In the genomic region with DNA sequence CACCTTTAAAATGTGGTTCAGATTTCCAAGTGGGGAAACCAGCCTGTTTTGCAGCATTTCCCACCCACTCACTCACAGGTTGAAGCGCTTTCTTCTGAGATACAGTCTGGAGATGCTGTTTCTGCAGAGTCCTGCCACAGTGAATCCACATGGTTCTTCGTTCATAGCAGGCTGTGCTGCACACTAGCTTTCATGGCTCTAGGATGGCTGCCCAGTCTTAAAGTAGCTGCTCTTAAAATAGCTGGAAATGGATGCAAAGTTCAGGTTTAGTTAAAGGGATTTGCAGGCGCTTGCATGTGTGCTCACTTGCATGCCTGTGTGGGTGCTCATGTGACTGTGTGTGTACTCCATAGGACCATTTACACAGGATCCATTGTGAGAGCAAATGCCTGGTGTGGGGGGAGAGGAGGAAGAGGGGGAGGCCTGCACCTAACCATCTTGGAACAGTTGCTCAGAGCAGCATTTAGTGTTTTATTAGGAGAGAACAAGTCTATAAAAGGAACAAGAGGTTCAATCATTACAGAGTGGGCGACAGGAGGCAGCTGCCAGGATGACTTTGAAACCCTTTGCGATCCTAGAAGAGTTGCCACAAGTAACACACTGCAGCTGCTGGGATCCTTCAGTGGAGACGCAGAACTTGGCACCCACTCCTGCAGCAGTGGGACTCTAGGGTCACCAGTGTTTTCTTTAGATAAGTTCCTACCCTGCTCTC, we compare ENCODE assay signal across 12 mouse cellular contexts.
A peak's percentile ranks its signal among the peaks of the same experiment; 100 is the strongest.
DNase-seq lines count a peak whose midpoint lies in the region; ATAC-seq and TF ChIP-seq lines count a peak whose summit lies in the region.
"Had no signal": no experiment of that assay in that cellular context is flagged by ENCODE, and none has a peak within 500 bp of the region (broad histone marks: within the 10 kb centered on the region; RNA-seq: fewer than 3 reads in every experiment).

No protein-coding gene starts in this region.

- no peak for DNase-seq in intestine, embryonic 14.5 days (ENCODE audit: low spot score)
- DNase-seq in heart, postnatal 10 days, result peak; percentile 43 to 56
- DNase-seq in lung, postnatal 14 days, result peak; percentile 51
- DNase-seq in B cell, adult 2 months, result no peak
- no peak for DNase-seq in liver
- no peak for DNase-seq in ovary, postnatal 36 days (ENCODE audit: low spot score)
- DNase-seq: adrenal gland, postnatal 10 days had no signal

- intact Hi-C loops in heart, postnatal 10 days (cut with DNase I), result no loop called here

- H3K4me1 ChIP-seq in intestine, embryonic 14.5 days (replicated peaks; ENCODE audit: control insufficient read depth, insufficient read depth, low read length), result peaks cover 29% of the 10 kb centered on the region
- no peaks in the 10 kb centered on the region for H3K4me1 ChIP-seq in intestine, postnatal 0 days (replicated peaks; ENCODE audit: control insufficient read depth, insufficient read depth, low read length)
- H3K4me1 ChIP-seq in brown adipose tissue, adult 24 weeks (ENCODE audit: control insufficient read depth, insufficient read depth, insufficient read length, low read length), result peaks cover 10% of the 10 kb centered on the region

- no peak for ATAC-seq in intestine, embryonic 14.5 days (replicated peaks; ENCODE audit: low FRiP score, low TSS enrichment, low read depth)
- ATAC-seq in intestine, postnatal 0 days, result no peak
- ATAC-seq: inflammation-experienced regulatory T-cells, adult 6 months had no signal

- no peaks in the 10 kb centered on the region for H3K9me3 ChIP-seq in intestine, embryonic 14.5 days (ENCODE audit: control insufficient read depth, low read length)
- no peaks in the 10 kb centered on the region for H3K9me3 ChIP-seq in intestine, postnatal 0 days (ENCODE audit: control insufficient read depth)
- H3K9me3 ChIP-seq: midbrain, embryonic 12.5 days had no signal

- no peak overlapping the region for H3K9ac ChIP-seq in intestine, embryonic 14.5 days (ENCODE audit: low read length)
- no peak overlapping the region for H3K9ac ChIP-seq in intestine, postnatal 0 days (ENCODE audit: low read depth, low read length)
- H3K9ac ChIP-seq: midbrain, embryonic 12.5 days had no signal

- 0 out of 2 replicates have a peak, but pooled peaks cover 3% of the 10 kb centered on the region for H3K27me3 ChIP-seq in intestine, embryonic 14.5 days (replicated peaks; ENCODE audit: control insufficient read depth, insufficient read depth, low read length)
- H3K27me3 ChIP-seq in intestine, postnatal 0 days (replicated peaks; ENCODE audit: control insufficient read depth, insufficient read depth, low read length), result no peaks in the 10 kb centered on the region
- H3K27me3 ChIP-seq: CH12.LX had no signal

- H3K4me3 ChIP-seq in intestine, embryonic 14.5 days (ENCODE audit: low read depth, low read length), result no peak overlapping the region
- H3K4me3 ChIP-seq in intestine, postnatal 0 days (ENCODE audit: low read depth, low read length), result no peak overlapping the region
- no peak overlapping the region for H3K4me3 ChIP-seq in brown adipose tissue, adult 24 weeks (ENCODE audit: insufficient read depth, low read depth, low read length)
- H3K4me3 ChIP-seq: midbrain, embryonic 12.5 days had no signal

- no peak for TF ChIP-seq CTCF in intestine, postnatal 0 days (IDR thresholded peaks at IDR 0.05; ENCODE audit: low read depth)

- 40% methylated on average over 6 of the region's 6 CpGs for WGBS in intestine, embryonic 14.5 days
- 53% methylated on average over 6 of the region's 6 CpGs for WGBS in intestine, postnatal 0 days

- no peak overlapping the region for H3K4me2 ChIP-seq in intestine, embryonic 14.5 days (ENCODE audit: low read length)
- H3K4me2 ChIP-seq in intestine, postnatal 0 days (replicated peaks; ENCODE audit: low read depth), result no peak overlapping the region
- H3K4me2 ChIP-seq: midbrain, embryonic 12.5 days had no signal

- H3K27ac ChIP-seq in intestine, embryonic 14.5 days (ENCODE audit: low read depth), result peak overlapping the region; percentile 39; the same call in 1 of the 2 replicates
- H3K27ac ChIP-seq in intestine, postnatal 0 days (ENCODE audit: low read depth, low read length), result no peak overlapping the region
- H3K27ac ChIP-seq in brown adipose tissue, adult 24 weeks (replicated peaks; ENCODE audit: low read depth, low read length), result peak overlapping the region; percentile 31; the same call in 1 of the 2 replicates
- H3K27ac ChIP-seq: midbrain, embryonic 12.5 days had no signal

- no peaks in the 10 kb centered on the region for H3K36me3 ChIP-seq in intestine, embryonic 14.5 days (ENCODE audit: control insufficient read depth, insufficient read depth, low read length)
- H3K36me3 ChIP-seq in intestine, postnatal 0 days (ENCODE audit: control insufficient read depth, insufficient read depth), result no peaks in the 10 kb centered on the region
- H3K36me3 ChIP-seq: midbrain, embryonic 12.5 days had no signal

Comparison
In these comparisons a context has a peak if more than half of its experiments do, and no peak if none do; other contexts are left out.
1. DNase-seq: peak in heart, postnatal 10 days (2 of 2) and lung, postnatal 14 days (single experiment); none in intestine, embryonic 14.5 days (single experiment), B cell, adult 2 months (0 of 2), liver (single experiment) and ovary, postnatal 36 days (single experiment).